Mouse (Mus musculus): Measurements from ENCODE around the gene Spc25.

Spc25 gene

GRCm38 (mm10) chr2:69209684-69210083, 3.7 kb upstream of the Spc25 start:
- no peak for TF ChIP-seq GATA4 (IDR thresholded peaks at IDR 0.05; ENCODE audit: insufficient replicate concordance, low read length)

GRCm38 (mm10) chr2:69206523-69206922, 529 bp upstream of the Spc25 start:
- TF ChIP-seq GATA4 (IDR thresholded peaks at IDR 0.05; ENCODE audit: insufficient replicate concordance, low read length), result no peak

GRCm38 (mm10) chr2:69205185-69205584, 809 bp downstream of the Spc25 start:
- TF ChIP-seq GATA4 (IDR thresholded peaks at IDR 0.05; ENCODE audit: insufficient replicate concordance, low read length), result no peak

- TF ChIP-seq GATA4 (IDR thresholded peaks at IDR 0.05; ENCODE audit: insufficient replicate concordance, low read length), result no peak
Measured at GRCm38 (mm10) chr2:69193555-69193954, 12.4 kb downstream of the Spc25 start.

- no peak for TF ChIP-seq GATA4 (IDR thresholded peaks at IDR 0.05; ENCODE audit: insufficient replicate concordance, low read length)
Measured at GRCm38 (mm10) chr2:69191059-69191458, 14.9 kb downstream of the Spc25 start.

- no peak for TF ChIP-seq GATA4 (IDR thresholded peaks at IDR 0.05; ENCODE audit: insufficient replicate concordance, low read length)
Measured at GRCm38 (mm10) chr2:69189222-69189621, 16.8 kb downstream of the Spc25 start.

GRCm38 (mm10) chr2:69188732-69189131, 17.3 kb downstream of the Spc25 start:
- no peak for TF ChIP-seq GATA4 (IDR thresholded peaks at IDR 0.05; ENCODE audit: insufficient replicate concordance, low read length)

- TF ChIP-seq GATA4 (IDR thresholded peaks at IDR 0.05; ENCODE audit: insufficient replicate concordance, low read length), result no peak
Measured at GRCm38 (mm10) chr2:69187990-69188389, 18.0 kb downstream of the Spc25 start.

- TF ChIP-seq GATA4 (IDR thresholded peaks at IDR 0.05; ENCODE audit: insufficient replicate concordance, low read length), result no peak
Measured at GRCm38 (mm10) chr2:69179721-69180120, 26.3 kb downstream of the Spc25 start.

GRCm38 (mm10) chr2:69175296-69175695, 30.7 kb downstream of the Spc25 start:
- TF ChIP-seq GATA4 (IDR thresholded peaks at IDR 0.05; ENCODE audit: insufficient replicate concordance, low read length), result no peak

- no peak for TF ChIP-seq GATA4 (IDR thresholded peaks at IDR 0.05; ENCODE audit: insufficient replicate concordance, low read length)
Measured at GRCm38 (mm10) chr2:69170395-69171077, 35.5 kb downstream of the Spc25 start.

- no peak for TF ChIP-seq GATA4 (IDR thresholded peaks at IDR 0.05; ENCODE audit: insufficient replicate concordance, low read length)
Measured at GRCm38 (mm10) chr2:69158907-69159306, 47.1 kb downstream of the Spc25 start.

- TF ChIP-seq GATA4 (IDR thresholded peaks at IDR 0.05; ENCODE audit: insufficient replicate concordance, low read length), result no peak
Measured at GRCm38 (mm10) chr2:69156283-69156682, 49.7 kb downstream of the Spc25 start.

- TF ChIP-seq GATA4 (IDR thresholded peaks at IDR 0.05; ENCODE audit: insufficient replicate concordance, low read length), result no peak
Measured at GRCm38 (mm10) chr2:69155861-69156260, 50.1 kb downstream of the Spc25 start.

- TF ChIP-seq GATA4 (IDR thresholded peaks at IDR 0.05; ENCODE audit: insufficient replicate concordance, low read length), result no peak
Measured at GRCm38 (mm10) chr2:69150841-69151240, 55.2 kb downstream of the Spc25 start.

- TF ChIP-seq GATA4 (IDR thresholded peaks at IDR 0.05; ENCODE audit: insufficient replicate concordance, low read length), result no peak
Measured at GRCm38 (mm10) chr2:69149154-69149553, 56.8 kb downstream of the Spc25 start.

GRCm38 (mm10) chr2:69148691-69149090, 57.3 kb downstream of the Spc25 start:
- no peak for TF ChIP-seq GATA4 (IDR thresholded peaks at IDR 0.05; ENCODE audit: insufficient replicate concordance, low read length)
